Mouse (Mus musculus) testis, adult 2 months (tissue): ENCODE measurements around the gene Etnk1. TPM values are rescaled to one million over a fixed set of nuclear protein-coding genes. Genes with fewer than 3 reads are reported as not detected.

Source experiments
- H3K27ac ChIP-seq: fragments of 200-500 bp; 2 replicates; pipeline ENCODE4 v1.5.1; 2012; ENCODE audit warnings: low read depth, low read length; ENCODE audit not compliant: control insufficient read depth, insufficient read depth
- H3K27me3 ChIP-seq: fragments of 200-500 bp; 2 replicates; pipeline ENCODE4 v1.6.1; 2012; ENCODE audit warnings: mild to moderate bottlenecking, low read length, moderate library complexity; ENCODE audit not compliant: control insufficient read depth, insufficient read depth
- H3K36me3 ChIP-seq: fragments of 200-500 bp; 2 replicates; pipeline ENCODE4 v1.6.1; 2012; ENCODE audit warnings: mild to moderate bottlenecking, low read length; ENCODE audit not compliant: control insufficient read depth, insufficient read depth
- H3K4me1 ChIP-seq: fragments of 200-500 bp; 2 replicates; pipeline ENCODE4 v1.6.1; 2012; ENCODE audit warnings: low read length; ENCODE audit not compliant: control insufficient read depth, insufficient read depth
- H3K4me3 ChIP-seq: fragments of 200-500 bp; 2 replicates; pipeline ENCODE4 v1.5.1; 2012; ENCODE audit warnings: low read depth, mild to moderate bottlenecking, low read length, moderate library complexity, mixed read lengths; ENCODE audit not compliant: control insufficient read depth
- CTCF ChIP-seq: fragments of 200-500 bp; IDR thresholded peaks from 2 replicates; pipeline ENCODE4 v1.5.1; 2012; ENCODE audit warnings: low read depth, mild to moderate bottlenecking, inconsistent platforms, low read length, moderate library complexity; ENCODE audit not compliant: control insufficient read depth, insufficient read depth, insufficient replicate concordance
- POLR2A ChIP-seq: fragments of 200-500 bp; IDR thresholded peaks from 2 replicates; pipeline ENCODE4 v1.6.1; 2012; ENCODE audit warnings: low read depth, mild to moderate bottlenecking, inconsistent platforms, low read length, moderate library complexity; ENCODE audit not compliant: control insufficient read depth
- polyA plus RNA-seq: library from polyadenylated mRNA; depleted of rRNA; stranded (reverse); fragments of >200 nt; gene quantifications from 2 replicates; pipeline ENCODE4 v1.2.3, GENCODE M21; 2012

Etnk1 gene
- polyA plus RNA-seq, 1 experiment, result 52.2 TPM

DNA sequence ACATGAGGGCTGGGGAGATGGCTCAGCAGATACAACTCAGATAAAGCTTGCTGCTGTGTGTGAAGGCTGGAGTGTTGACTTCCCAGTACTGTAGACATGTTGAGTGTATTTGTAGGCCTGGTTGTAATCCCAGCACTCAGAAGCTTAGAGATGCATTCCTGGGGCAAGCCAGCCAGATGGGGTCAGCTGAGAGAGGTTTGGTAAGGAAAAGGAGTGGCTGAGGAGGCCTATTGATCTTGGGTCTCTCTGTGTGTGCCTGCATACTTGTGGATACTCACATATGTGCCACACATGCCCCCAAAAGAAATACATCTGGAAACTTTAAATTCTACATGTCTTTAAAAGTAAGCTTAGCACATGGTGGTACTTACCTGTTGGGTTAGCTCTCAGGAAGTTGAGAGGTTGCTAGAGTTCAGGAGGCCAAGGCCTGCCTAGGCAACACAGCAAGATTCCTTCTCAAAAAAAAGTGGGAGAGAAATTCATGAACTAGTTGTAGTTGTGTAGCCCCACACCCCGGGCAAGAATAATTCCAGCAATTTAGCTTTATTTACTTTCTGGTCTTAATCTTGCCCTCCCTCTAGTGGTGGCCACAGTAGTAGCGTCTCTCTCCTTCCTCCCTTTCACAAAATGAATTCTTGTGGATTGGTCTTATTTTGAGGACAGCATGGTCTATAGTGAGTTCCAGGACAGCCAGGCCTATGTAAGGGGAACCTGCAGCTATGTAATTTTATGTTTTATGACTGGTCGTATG lies 8.1 kb downstream of the Etnk1 start:
- no peaks in the 10 kb centered on the region for H3K36me3 ChIP-seq
- H3K4me3 ChIP-seq, result no peak overlapping the region
- TF ChIP-seq POLR2A (no peak), CTCF (no peak)
- no peak overlapping the region for H3K27ac ChIP-seq
- H3K4me1 ChIP-seq, result no peaks in the 10 kb centered on the region
- H3K27me3 ChIP-seq, result no peaks in the 10 kb centered on the region

DNA sequence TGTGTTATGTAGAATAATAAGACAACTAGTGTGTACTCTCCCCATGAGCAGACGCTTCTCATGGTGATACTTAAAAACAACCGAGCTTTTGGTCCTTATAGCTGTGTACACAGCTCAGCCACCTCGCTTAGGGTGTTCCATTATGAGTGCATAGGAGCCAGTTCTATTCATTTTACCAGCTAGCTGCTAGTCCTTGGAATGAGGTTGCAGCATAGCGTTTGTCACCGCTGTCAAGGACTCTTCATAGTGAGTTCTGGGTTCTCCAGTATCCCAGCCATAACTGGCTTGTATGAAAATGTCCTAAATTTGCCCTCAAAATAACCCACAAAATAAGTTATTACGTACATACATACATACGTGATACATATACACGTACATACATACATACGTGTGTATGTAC lies 9.1 kb downstream of the Etnk1 start:
- Histone ChIP-seq H3K36me3 (no peaks in the 10 kb centered on the region), H3K27ac (no peak overlapping the region), H3K27me3 (no peaks in the 10 kb centered on the region), H3K4me3 (no peak overlapping the region), H3K4me1 (no peaks in the 10 kb centered on the region)
- TF ChIP-seq POLR2A, result no peak
- TF ChIP-seq CTCF, result no peak

DNA sequence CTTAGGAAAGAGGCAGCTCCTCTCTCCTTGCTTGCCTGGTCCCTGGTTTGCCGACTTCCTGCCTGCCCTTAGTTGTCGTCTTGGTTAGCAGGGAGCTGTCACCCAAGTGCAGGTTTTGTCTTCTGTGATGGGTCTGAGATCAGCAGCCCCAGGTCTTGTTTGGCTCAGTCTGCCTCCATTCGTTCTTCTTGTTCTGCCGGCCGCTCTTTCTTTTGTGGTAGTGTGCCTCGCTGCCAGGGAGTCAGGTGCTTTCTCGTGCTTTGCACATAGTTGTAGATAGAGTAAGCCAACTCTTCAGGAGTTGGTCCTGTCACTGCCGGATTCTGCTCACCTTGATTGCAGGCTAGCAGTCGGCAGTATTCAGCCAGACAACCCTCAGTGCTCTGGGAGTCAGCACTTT lies 9.6 kb downstream of the Etnk1 start:
- H3K27ac ChIP-seq, result no peak overlapping the region
- no peaks in the 10 kb centered on the region for H3K27me3 ChIP-seq
- no peaks in the 10 kb centered on the region for H3K4me1 ChIP-seq
- no peak overlapping the region for H3K4me3 ChIP-seq
- no peak for TF ChIP-seq POLR2A
- no peak for TF ChIP-seq CTCF
- no peaks in the 10 kb centered on the region for H3K36me3 ChIP-seq

DNA sequence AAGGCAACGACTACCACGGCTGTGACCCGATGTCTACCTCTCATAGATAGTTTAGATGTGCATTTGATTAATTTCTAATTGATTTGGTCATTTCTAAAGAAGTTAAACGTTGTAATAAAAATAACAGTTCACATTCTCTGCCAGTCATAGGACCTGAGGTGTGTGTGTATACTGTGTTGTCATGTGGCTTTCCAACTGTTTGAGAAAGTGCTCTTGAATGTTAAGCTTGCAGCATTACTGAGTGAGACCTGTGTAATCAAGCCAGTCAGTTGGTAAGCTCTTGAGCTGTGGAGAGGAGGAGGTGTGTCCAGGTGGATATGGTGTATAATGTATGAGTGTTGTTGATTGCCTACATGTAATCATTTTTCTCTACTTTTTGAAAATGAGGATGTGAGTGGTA lies 12.2 kb downstream of the Etnk1 start:
- Histone ChIP-seq H3K27ac (no peak overlapping the region), H3K27me3 (no peaks in the 10 kb centered on the region), H3K36me3 (no peaks in the 10 kb centered on the region; the same call in 1 of the 2 replicates), H3K4me3 (no peak overlapping the region), H3K4me1 (no peaks in the 10 kb centered on the region)
- TF ChIP-seq CTCF (no peak), POLR2A (no peak)

DNA sequence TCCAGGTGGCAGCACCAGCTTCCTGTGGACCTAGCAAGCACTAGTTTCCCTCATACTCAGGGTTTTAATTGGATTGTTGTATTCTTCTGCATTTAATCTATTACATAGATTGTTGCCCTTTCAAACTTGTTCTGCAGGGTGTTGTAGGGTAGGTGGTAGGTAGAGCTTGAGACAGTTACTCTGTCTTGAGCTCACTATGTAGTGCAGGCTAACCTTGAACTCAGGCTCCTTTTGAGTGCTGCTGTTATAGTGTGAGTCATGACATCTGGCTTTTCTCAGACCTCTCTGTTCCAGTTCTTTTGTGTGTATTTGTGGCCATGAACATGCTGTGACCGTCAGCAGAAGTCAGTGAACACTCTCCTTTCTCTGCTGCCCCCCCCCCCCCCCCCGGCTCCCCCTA lies 12.7 kb downstream of the Etnk1 start:
- Histone ChIP-seq H3K36me3 (no peaks in the 10 kb centered on the region; the same call in 1 of the 2 replicates), H3K27me3 (no peaks in the 10 kb centered on the region)
- TF ChIP-seq POLR2A (no peak), CTCF (no peak)

DNA sequence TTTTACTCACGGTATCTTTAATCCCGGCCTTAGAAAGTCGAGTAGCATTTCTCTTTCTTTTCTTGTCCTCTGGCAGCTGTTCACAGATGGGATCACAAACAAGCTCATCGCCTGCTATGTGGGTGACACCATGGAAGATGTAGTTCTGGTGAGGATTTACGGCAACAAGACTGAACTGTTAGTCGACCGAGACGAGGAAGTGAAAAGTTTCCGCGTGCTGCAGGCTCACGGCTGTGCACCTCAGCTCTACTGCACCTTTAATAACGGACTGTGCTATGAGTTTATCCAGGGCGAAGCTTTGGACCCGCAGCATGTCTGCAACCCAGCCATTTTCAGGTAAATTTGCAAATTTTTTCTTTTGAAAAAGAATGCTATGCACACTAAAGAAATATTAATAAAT lies 13.5 kb downstream of the Etnk1 start:
- Histone ChIP-seq H3K36me3 (no peaks in the 10 kb centered on the region; the same call in 1 of the 2 replicates), H3K27ac (no peak overlapping the region)

More for the DNA sequence above, 12.7 kb downstream of the Etnk1 start:
- Histone ChIP-seq H3K4me1 (no peaks in the 10 kb centered on the region), H3K4me3 (no peak overlapping the region; the same call in 1 of the 2 replicates), H3K27ac (no peak overlapping the region)

DNA sequence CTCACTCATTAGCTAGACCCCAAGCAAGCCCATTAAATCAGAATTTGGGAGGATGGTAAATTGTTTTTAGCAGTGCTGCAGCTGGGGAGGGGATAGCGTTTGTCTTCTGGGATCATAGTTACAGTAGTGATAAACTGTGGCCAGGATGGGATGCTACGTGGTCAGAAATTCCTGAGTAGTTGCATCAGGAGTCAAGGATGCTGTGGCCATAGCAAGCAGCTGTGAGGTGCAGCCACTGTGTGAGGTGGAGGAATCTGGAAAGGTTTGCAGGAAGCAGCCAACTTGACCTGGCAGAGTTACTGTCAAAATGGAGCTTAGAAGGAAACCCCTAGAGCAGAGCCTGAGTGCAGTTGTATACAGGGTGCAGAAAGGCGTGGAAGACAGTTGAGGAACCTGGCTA lies 17.1 kb downstream of the Etnk1 start:
- TF ChIP-seq POLR2A, result no peak
- no peak for TF ChIP-seq CTCF
- Histone ChIP-seq H3K27ac (no peak overlapping the region), H3K4me3 (no peak overlapping the region), H3K36me3 (no peaks in the 10 kb centered on the region; the same call in 1 of the 2 replicates), H3K27me3 (no peaks in the 10 kb centered on the region), H3K4me1 (no peaks in the 10 kb centered on the region)

More for the DNA sequence above, 13.5 kb downstream of the Etnk1 start:
- Histone ChIP-seq H3K4me1 (no peaks in the 10 kb centered on the region), H3K4me3 (no peak overlapping the region), H3K27me3 (no peaks in the 10 kb centered on the region)
- TF ChIP-seq POLR2A (no peak), CTCF (no peak)

GRCm38 (mm10) chr6:143184745-143185144 lies 17.7 kb downstream of the Etnk1 start:
- H3K27me3 ChIP-seq, result no peaks in the 10 kb centered on the region
- H3K4me3 ChIP-seq, result no peak overlapping the region
- H3K27ac ChIP-seq, result no peak overlapping the region
- H3K4me1 ChIP-seq, result no peaks in the 10 kb centered on the region
- TF ChIP-seq CTCF (no peak), POLR2A (no peak)
- H3K36me3 ChIP-seq, result no peaks in the 10 kb centered on the region; the same call in 1 of the 2 replicates
